Mouse (Mus musculus) heart, postnatal 25 days (tissue): Measurements from ENCODE around the gene Hspbp1. TPM values are rescaled to one million over a fixed set of nuclear protein-coding genes. Genes with fewer than 3 reads are reported as not detected.
A peak's percentile ranks its signal among the peaks of the same experiment; 100 is the strongest.

ENCODE experiments used
- DNase-seq: peaks from one replicate; pipeline ENCODE4 v3.0.0; 2022; ENCODE audit warnings: low spot score
- intact Hi-C: fragments of 180-260 bp; cut with DNase I; formaldehyde crosslinking; loops from one replicate; pipeline ENCODE4 v1.15.1; 2025
- total RNA-seq, 2 experiments: library from RNA; stranded (reverse); gene quantifications; 2 replicates each; pipeline ENCODE4 v1.2.3; 2021

Hspbp1 gene
- 10 to 100 TPM; 32.1 to 33.3 TPM for total RNA-seq

DNA sequence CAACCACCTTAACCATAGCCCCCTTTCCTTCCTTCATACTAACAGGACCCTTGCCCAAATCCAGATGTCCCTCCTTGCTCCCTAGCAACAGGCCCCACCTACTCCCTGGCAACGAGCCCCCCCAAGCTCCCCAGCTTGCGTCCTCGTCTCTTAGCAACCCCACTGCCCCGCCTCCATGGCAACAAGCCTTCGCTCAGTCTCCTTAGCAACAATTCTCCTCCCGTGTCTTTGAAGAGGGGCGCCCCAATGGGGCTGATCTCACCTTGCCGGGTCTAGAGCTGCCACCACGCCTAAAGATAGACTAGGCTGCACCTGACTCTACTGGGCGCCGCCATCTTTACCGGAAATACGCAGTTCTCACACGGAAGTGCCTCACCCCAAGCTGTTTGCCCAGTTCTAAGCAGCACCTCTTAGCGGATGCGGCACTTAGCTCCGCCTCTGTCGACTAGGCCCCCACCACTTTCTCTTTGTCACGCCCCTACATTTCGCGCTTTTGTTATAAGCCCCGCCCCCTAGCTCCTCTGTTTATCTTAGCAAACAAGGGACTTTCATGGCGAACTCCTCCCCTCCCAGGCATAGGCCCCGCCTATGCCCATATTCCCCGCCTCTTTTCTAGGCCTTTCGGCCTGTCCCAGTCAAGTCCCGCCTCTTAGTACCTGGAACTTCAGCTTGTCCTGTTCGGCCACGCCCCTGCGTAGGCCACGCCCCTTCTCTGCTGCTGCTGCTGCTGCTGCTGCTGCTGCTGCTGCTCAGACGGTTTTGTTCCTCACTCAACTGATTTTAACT is at the start of gene Hspbp1:
Gene Hspbp1 (minus strand): TSS at position 437 of the 786 bp plus-strand sequence.
- intact Hi-C loops: loop anchor here (2.0 to 5.0 kb wide), 3 partner anchors 26 to 108 kb away; partner anchors contain the start of genes Kmt5c, Ppp6r1 and Rpl28
- peak; percentile 95 for DNase-seq

GRCm38 (mm10) chr7:4732968-4733392 is 48.1 kb upstream of the Hspbp1 start:
- no peak for DNase-seq
- intact Hi-C loops: no loop called here

GRCm38 (mm10) chr7:4731090-4731489 is 46.2 kb upstream of the Hspbp1 start:
- intact Hi-C loops: no loop called here

DNA sequence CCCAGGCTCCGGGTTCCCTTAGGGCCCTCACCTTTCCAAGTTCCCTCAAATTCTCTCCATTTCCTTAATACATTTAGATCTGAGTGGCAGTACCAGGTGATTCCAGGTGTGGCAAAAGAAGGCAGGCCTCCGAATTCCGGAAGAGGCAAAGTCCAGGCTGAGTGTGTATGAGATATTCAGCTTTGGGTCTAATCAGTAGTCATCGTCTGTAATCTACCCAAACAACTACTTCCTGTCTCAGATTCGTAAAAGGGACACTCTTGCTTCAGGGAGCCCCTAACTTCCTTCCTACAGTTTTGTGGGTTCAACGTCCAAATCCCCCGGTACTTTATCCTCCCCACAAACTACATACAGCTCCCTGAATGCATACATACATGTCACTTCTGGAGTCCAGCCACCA is 40.3 kb upstream of the Hspbp1 start, which contains the start of gene Tmem150b:
Gene Tmem150b (minus strand): TSS at position 81 of the 400 bp plus-strand sequence.
- intact Hi-C loops: no loop called here
- DNase-seq: no peak

More at GRCm38 (mm10) chr7:4731090-4731489, 46.2 kb upstream of the Hspbp1 start:
- DNase-seq: no peak

- intact Hi-C loops: no loop called here
- DNase-seq: no peak
Measured at GRCm38 (mm10) chr7:4724359-4724758, 39.5 kb upstream of the Hspbp1 start.

GRCm38 (mm10) chr7:4723508-4723907 is 38.6 kb upstream of the Hspbp1 start:
- no peak for DNase-seq
- intact Hi-C loops: no loop called here

DNA sequence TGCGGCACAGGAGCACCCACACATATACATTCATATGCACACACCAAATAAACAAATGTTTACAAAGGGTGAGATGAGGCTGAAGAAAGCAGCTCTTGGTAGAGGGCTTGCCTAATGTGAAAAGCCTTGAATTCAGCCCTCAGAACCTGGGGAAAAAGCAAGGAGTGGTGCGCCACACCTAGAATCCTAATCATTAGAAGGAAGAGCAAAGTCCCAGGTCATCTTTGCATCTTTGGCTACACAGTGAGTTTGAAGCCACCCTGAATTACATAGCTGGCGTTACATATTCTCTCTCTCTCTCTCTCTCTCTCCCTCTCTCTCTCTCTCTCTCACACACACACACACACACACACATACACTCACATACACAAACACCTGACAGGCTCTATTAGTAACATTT is 34.4 kb upstream of the Hspbp1 start:
- intact Hi-C loops: no loop called here
- no peak for DNase-seq

DNA sequence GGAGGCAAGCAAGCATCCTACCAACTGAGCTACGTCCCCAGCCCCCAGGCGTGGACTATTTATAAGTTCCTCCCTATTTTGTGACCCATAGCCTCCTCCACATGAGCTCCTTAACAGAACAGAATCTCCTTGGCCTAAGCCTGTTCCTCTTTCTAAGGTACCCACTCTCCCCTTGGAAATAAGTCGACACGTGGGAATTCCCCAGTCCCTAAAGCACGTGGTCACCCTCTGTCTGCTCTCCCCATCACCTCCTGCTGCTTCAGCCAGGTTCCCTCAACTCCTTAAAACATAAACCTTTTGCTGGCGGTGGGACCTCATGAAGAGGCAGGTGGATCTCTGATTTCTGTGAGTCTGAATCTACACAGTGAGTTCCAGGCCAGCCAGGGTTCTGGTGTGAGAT is 32.1 kb upstream of the Hspbp1 start:
- intact Hi-C loops: no loop called here

DNA sequence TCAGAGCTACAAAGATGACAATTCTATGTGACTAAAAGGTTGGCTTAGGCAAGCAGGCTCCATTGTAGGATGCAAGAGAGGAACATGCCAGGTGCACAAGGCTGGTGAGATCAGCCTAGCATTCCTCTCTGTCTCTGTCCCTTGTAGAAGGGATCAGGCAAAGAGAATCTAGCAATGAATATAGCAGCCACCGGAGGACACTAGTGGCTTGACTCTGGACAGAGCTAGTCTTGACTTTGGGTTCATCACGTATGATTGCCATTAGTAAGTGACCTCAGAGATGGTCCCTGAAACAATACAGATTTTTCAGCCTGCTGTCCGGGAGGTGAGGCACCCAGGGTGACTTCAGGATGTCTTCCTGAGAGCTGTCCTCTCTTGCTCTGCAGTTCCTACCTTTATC is 27.7 kb upstream of the Hspbp1 start:
- intact Hi-C loops: no loop called here
- no peak for DNase-seq

More for the DNA sequence above, 32.1 kb upstream of the Hspbp1 start:
- DNase-seq: no peak

- DNase-seq: no peak
- intact Hi-C loops: loop anchor here (5.0 kb wide), 1 partner anchor 87 kb away; the partner anchor contains the start of gene Rpl28
Measured at GRCm38 (mm10) chr7:4705098-4705497, 20.2 kb upstream of the Hspbp1 start.

DNA sequence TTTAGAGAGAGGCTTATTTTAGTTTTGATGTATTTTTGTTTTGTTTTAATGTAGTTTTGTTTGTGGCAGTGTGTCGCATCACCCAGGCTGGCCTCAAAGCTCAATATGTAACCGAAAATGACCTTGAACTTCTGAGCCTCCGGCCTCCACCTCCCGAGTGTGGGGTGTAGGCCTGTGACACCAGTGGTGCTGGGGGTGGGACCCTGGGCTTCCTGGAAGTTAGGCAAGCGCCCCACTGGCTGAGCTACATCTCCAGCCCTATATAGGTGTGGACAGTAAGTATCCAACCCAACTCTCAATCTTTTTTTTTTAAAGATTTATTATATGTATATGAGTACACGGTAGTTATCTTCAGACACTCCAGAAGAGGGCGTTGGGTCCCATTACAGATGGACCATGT is 18.3 kb upstream of the Hspbp1 start:
- DNase-seq: no peak

GRCm38 (mm10) chr7:4702334-4702733 is 17.5 kb upstream of the Hspbp1 start:
- intact Hi-C loops: no loop called here
- no peak for DNase-seq

More for the DNA sequence above, 18.3 kb upstream of the Hspbp1 start:
- intact Hi-C loops: no loop called here

DNA sequence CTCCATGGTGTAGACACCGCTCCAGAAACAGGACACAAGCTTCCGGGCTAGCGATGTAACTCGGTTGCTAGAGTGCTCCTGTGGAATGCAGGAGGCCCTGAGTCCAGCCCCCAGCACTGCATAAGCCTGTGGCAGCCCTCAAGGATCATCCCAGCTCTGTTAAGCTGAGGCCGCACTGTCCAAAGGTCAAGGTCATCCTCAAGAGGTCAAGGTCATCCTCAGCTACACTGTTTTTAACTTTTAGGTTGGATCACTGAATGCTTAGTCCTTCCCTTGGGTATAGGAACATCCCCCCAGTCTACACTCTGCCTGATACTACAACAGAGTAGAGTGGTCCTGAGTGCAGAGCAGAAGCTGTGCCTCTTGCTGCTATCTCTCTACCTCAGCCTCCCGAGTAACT is 8.1 kb upstream of the Hspbp1 start:
- intact Hi-C loops: no loop called here

GRCm38 (mm10) chr7:4690951-4691653 is 6.2 kb upstream of the Hspbp1 start:
- DNase-seq: no peak
- intact Hi-C loops: no loop called here

More for the DNA sequence above, 8.1 kb upstream of the Hspbp1 start:
- DNase-seq: no peak

GRCm38 (mm10) chr7:4690387-4690786 is 5.5 kb upstream of the Hspbp1 start, which contains the start of gene Brsk1:
Gene Brsk1, plus strand, starts transcription at chr7:4690604.
- peak; percentile 26 for DNase-seq
- intact Hi-C loops: no loop called here

DNA sequence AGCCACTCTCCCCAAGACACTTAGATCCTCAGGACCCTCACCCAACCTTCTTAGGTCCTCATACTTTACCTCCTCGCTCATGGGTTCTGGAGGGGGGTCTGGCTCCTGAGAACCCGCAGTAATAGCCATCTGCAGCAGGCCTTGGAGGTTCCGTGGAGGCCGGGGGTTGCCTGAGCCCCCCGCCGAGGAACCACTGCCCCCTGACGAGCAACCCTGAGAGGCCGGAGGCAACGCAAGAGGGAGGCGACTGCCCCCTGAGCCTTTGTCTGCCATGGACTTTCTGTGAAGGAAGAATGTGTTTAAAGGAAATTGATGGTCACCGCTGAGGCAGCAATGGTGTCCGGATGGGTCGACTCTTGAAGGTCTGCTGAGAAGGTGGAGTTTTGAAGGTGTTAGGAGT is 665 bp downstream of the Hspbp1 start:
- intact Hi-C loops: loop anchor here (2.0 kb wide), 2 partner anchors 25 to 109 kb away; partner anchors contain the start of genes Ppp6r1 and Rpl28
- no peak for DNase-seq

DNA sequence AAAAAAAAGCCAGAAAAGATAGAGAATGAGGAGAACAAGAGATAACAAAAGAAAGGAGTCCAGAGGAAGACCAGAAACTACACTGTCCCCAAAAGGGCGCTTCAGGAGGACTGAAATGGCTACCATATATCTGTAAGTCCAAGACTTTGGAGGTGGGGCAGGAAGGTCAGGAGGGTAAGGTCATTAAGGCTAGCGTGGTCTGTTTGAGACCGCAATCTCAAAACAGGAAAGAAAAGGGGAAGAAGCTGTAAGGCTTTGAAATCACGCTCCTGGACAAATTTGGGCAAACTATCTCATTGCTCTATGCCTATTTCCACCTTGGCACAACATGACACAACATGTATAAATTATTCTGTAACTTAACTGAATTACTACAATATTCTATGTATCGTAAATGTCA is 1.6 kb downstream of the Hspbp1 start:
- intact Hi-C loops: loop anchor here (2.0 kb wide), 1 partner anchor 19 kb away; no protein-coding TSS in a partner anchor
- DNase-seq: no peak

DNA sequence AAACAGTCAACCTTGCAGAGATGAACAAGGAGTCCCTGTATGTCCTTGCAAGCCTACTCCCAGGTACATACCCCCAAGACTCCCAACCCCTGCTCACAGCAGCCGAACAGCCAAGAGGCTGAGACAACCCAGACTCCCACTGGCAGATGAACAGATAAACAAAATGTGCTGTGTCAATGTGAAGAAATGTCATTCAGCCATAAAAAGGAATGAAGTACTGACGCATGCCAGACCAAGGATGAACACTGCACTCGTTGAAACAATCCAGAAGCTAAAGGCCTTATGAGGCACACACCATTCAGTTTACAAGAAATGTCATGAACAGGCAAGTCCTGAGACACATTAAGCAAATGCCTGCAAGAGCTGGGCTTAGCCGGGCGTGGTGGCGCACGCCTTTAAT is 9.7 kb downstream of the Hspbp1 start:
- DNase-seq: no peak
- intact Hi-C loops: no loop called here

DNA sequence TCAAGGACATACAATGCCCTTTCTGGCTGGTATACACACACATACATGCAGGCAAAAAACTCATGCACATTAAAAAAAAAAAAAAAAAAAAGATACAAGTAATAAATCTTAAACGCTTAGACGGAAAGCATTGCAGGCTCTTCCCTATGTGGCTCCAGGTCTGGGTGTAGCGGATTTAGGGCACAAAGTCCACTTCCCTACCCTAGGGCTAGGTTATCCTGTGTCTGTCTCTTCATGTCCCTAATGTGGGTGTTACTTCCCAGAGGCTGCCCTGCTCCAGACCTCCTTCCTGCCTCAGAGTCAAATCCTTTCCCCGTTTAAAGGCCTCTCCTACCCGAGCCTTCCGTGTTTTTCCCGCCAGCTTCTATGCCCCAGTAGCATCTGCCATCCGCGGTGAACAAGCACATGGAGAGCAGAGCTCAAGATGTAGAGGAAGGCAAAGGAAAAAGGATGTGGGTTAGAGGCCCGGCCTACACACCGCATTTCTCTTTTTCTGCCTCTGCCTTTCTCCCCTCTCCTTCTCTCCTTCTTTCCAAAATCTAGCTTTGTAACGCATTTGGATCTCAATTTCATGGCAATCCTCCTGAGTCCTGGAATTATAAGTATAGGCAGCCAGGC is 10.6 kb downstream of the Hspbp1 start:
- intact Hi-C loops: no loop called here
- DNase-seq: no peak

- no peak for DNase-seq
- intact Hi-C loops: no loop called here
Measured at GRCm38 (mm10) chr7:4671956-4672355, 12.9 kb downstream of the Hspbp1 start.
